Mouse (Mus musculus) hindbrain, embryonic 14.5 days (tissue): Measurements from ENCODE around the gene Fam71d. TPM values are rescaled to one million over a fixed set of nuclear protein-coding genes. Genes with fewer than 3 reads are reported as not detected.

ENCODE experiments used
- ATAC-seq: fragments of 200-750 bp; cut with Nextera tagmentation; 2 replicates; pipeline ENCODE4 v1.8.0; 2017; ENCODE audit warnings: moderate number of reproducible peaks, mild to moderate bottlenecking, moderate TSS enrichment, moderate library complexity; ENCODE audit not compliant: low FRiP score
- DNase-seq: peaks from one replicate; pipeline ENCODE4 v3.0.0-alpha.2; 2015; ENCODE audit warnings: low spot score
- H3K27ac ChIP-seq: fragments of 300-500 bp; sonication (generic); 2 replicates; pipeline ENCODE4 v1.5.1; 2014; ENCODE audit warnings: mild to moderate bottlenecking, moderate library complexity
- H3K27me3 ChIP-seq: fragments of 300-500 bp; sonication (generic); 2 replicates; pipeline ENCODE4 v1.6.1; 2014; ENCODE audit warnings: mild to moderate bottlenecking, low read length, mixed read lengths; ENCODE audit not compliant: control insufficient read depth, insufficient read depth
- H3K36me3 ChIP-seq: fragments of 300-500 bp; sonication (generic); replicated peaks from 2 replicates; pipeline ENCODE4 v1.6.1; 2014; ENCODE audit not compliant: control insufficient read depth, insufficient read depth
- H3K4me1 ChIP-seq: fragments of 300-500 bp; sonication (generic); replicated peaks from 2 replicates; pipeline ENCODE4 v1.6.1; 2014; ENCODE audit warnings: antibody characterized with exemption, low read length, mixed read lengths; ENCODE audit not compliant: control insufficient read depth, insufficient read depth
- H3K4me2 ChIP-seq: fragments of 300-500 bp; sonication (generic); replicated peaks from 2 replicates; pipeline ENCODE4 v1.6.1; 2014; ENCODE audit warnings: mild to moderate bottlenecking, moderate library complexity
- H3K4me3 ChIP-seq: fragments of 300-500 bp; sonication (generic); replicated peaks from 2 replicates; pipeline ENCODE4 v1.5.1; 2014; ENCODE audit warnings: mild to moderate bottlenecking, low read length
- H3K9ac ChIP-seq: fragments of 300-500 bp; sonication (generic); 2 replicates; pipeline ENCODE4 v1.6.1; 2014
- H3K9me3 ChIP-seq: fragments of 300-500 bp; sonication (generic); 2 replicates; pipeline ENCODE4 v1.6.1; 2016; ENCODE audit warnings: low read length; ENCODE audit not compliant: control insufficient read depth
- WGBS: fragments of 180-500 bp; shearing (Covaris S2); extraction: QIAGEN DNeasy Blood & Tissue Kit; methylation state at CpG from one replicate; pipeline ENCODE4 v1.1.7; 2014; 5-methylcytosine and 5-hydroxymethylcytosine counted together
- polyA plus RNA-seq: library from polyadenylated mRNA; unstranded; fragments of >200 nt; fragmentation: Nextera tagmentation; extraction: Ambion mirVana; gene quantifications from 2 replicates; pipeline ENCODE4 v1.2.1, GENCODE M21; 2014

Gene Fam71d
- polyA plus RNA-seq, 1 experiment from 2014 or later = 0.64 TPM

DNA sequence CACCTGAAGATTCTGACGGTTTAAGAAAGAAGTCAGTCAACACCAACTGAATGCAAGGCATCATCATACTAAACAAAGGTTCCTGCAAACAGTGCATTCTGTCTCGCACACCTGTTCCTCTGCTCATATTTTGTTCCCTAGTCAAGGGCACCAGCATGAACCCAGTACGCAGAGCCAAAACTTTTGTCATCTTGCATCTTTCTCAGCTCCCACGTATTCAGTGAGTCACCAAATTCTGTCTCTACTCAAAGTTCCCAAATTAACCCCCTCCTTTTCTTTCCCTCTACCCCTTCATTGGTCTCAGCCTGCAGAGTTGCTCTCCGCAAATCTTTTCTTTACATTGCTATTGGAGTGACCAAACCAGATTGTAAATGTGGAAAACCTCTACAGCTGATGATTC lies 2.5 kb upstream of the Fam71d start:
- H3K27ac ChIP-seq = no peak overlapping the region

DNA sequence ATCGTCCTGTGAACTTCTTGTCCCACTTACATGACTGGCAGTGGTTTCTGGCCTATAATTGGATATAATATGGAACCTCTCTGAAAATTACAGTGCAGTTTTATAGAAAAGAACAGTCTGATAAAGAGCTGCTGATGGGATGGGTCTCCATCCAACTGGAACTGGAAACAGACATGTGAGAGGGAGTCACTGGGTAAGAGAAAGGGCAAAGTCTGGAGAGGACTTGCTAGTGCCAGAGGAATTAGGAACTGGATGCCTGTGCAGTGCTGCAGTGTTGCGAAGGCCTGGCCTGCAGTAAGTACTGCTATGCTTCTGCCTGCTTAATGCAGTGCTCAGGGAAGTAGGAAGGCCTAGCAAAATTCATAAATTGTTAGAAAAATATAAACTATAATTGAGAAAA lies 1.9 kb downstream of the Fam71d start:
- no peaks in the 10 kb centered on the region for H3K36me3 ChIP-seq
- H3K4me1 ChIP-seq = no peaks in the 10 kb centered on the region
- H3K4me3 ChIP-seq = no peak overlapping the region
- no peak overlapping the region for H3K9ac ChIP-seq
- H3K27me3 ChIP-seq = no peaks in the 10 kb centered on the region
- no peak overlapping the region for H3K27ac ChIP-seq
- H3K9me3 ChIP-seq = no peaks in the 10 kb centered on the region
- no peak for ATAC-seq
- no peak for DNase-seq
- H3K4me2 ChIP-seq = no peak overlapping the region
- WGBS = 89% methylated on average over 2 of the region's 2 CpGs

More for the DNA sequence above, 2.5 kb upstream of the Fam71d start:
- Histone ChIP-seq H3K27me3 (no peaks in the 10 kb centered on the region), H3K4me1 (no peaks in the 10 kb centered on the region), H3K4me3 (no peak overlapping the region), H3K9me3 (no peaks in the 10 kb centered on the region), H3K36me3 (no peaks in the 10 kb centered on the region), H3K9ac (no peak overlapping the region), H3K4me2 (no peak overlapping the region)
- 94% methylated on average over 5 of the region's 5 CpGs for WGBS
- no peak for ATAC-seq
- no peak for DNase-seq

DNA sequence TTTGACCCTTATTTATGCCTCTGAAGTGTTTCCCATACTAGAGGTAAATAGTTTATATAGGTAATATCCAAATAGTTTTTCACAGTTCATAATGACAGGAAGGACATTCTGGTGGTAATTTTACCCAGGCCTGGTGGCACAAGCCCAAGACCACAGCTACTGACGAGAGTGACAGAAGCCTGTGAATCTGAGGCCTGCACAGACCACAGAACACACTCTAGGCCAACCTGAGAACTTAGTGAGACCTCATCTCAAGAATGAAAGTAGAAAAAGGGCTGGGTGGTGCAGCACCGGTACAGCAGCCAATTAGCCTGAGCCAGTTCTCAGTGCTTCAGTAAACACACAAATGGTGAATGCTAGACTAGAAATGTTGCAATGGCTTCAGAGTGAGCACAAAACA lies 26.4 kb downstream of the Fam71d start:
- no peaks in the 10 kb centered on the region for H3K9me3 ChIP-seq
- no peak for ATAC-seq
- no peak overlapping the region for H3K9ac ChIP-seq
- no peak for DNase-seq
- no peak overlapping the region for H3K4me2 ChIP-seq
- no peaks in the 10 kb centered on the region for H3K4me1 ChIP-seq
- H3K36me3 ChIP-seq = no peaks in the 10 kb centered on the region
- WGBS = 88% methylated on average over 2 of the region's 2 CpGs
- no peak overlapping the region for H3K4me3 ChIP-seq
- H3K27ac ChIP-seq = no peak overlapping the region
- H3K27me3 ChIP-seq = no peaks in the 10 kb centered on the region

DNA sequence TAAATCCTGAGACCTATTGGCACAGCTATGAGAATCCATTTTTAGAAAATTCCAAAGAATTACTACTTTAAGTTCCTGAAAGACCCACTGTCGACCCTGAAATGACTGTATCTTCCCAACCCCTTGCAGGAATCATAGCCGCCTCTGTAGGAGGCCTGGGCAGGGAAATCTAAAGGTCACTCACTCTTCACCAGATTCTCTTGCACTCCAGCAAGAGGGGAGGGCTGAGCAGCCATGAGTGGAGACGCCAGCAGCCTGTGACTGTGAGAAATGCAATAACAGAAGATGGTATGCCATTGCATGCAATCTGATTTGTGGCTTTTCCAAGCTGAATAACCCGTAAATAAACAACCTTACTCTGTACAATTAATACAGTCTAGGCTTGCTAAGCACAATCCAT lies 36.4 kb downstream of the Fam71d start:
- H3K27me3 ChIP-seq = no peaks in the 10 kb centered on the region
- no peak overlapping the region for H3K4me2 ChIP-seq
- no peak overlapping the region for H3K4me3 ChIP-seq
- no peak overlapping the region for H3K9ac ChIP-seq
- ATAC-seq = no peak
- H3K9me3 ChIP-seq = no peaks in the 10 kb centered on the region
- 66% methylated on average over 4 of the region's 4 CpGs for WGBS
- no peaks in the 10 kb centered on the region for H3K4me1 ChIP-seq
- H3K36me3 ChIP-seq = no peaks in the 10 kb centered on the region
- H3K27ac ChIP-seq = no peak overlapping the region
- no peak for DNase-seq

DNA sequence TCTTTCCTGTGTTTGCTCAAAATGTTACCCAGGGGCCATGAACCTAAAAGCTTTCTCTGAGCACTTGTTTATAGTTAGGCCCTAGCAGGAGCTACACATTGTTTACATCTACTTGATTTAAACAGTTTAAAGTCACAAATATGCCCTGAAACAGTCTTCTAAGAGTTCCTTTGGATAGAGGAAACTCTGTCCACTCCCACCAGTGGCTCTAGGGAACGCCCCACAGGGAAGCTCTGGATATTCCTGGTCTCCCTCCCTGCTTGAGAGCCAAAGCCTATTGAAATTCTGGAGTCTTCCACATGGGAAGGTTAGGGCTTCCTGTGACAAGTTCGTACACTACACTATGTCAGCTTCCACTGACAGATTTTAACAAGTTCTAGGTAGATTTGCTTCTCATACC lies 48.3 kb downstream of the Fam71d start:
- Histone ChIP-seq H3K27me3 (no peaks in the 10 kb centered on the region), H3K27ac (no peak overlapping the region), H3K4me2 (no peak overlapping the region), H3K9ac (no peak overlapping the region), H3K9me3 (no peaks in the 10 kb centered on the region), H3K4me1 (no peaks in the 10 kb centered on the region), H3K4me3 (no peak overlapping the region), H3K36me3 (no peaks in the 10 kb centered on the region)
- DNase-seq = no peak
- 69% methylated on average over 2 of the region's 2 CpGs for WGBS
- ATAC-seq = no peak

DNA sequence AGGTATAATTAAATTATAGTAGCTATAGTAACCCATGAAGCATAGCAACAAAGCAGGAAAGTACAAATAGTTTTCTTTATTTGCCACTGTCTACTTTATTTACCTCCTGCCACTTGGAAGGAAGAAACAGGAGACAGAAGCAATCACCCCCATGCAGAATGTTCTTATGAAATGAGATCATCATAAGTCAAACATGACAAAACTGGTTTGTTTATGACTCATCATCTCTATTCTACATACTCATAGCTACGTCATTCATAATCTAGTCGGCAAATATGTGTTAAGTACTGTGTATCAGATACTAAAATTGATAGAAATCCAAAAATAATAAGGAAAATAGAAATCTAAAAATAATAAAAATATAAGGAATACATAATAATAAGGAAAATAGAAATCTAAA lies 49.0 kb downstream of the Fam71d start:
- no peak overlapping the region for H3K9ac ChIP-seq
- no peak overlapping the region for H3K4me3 ChIP-seq
- H3K27me3 ChIP-seq = no peaks in the 10 kb centered on the region
- 93% methylated on average over 2 of the region's 2 CpGs for WGBS
- H3K4me2 ChIP-seq = no peak overlapping the region
- no peak for DNase-seq
- no peak overlapping the region for H3K27ac ChIP-seq
- H3K9me3 ChIP-seq = no peaks in the 10 kb centered on the region
- ATAC-seq = no peak
- H3K4me1 ChIP-seq = no peaks in the 10 kb centered on the region
- H3K36me3 ChIP-seq = no peaks in the 10 kb centered on the region

DNA sequence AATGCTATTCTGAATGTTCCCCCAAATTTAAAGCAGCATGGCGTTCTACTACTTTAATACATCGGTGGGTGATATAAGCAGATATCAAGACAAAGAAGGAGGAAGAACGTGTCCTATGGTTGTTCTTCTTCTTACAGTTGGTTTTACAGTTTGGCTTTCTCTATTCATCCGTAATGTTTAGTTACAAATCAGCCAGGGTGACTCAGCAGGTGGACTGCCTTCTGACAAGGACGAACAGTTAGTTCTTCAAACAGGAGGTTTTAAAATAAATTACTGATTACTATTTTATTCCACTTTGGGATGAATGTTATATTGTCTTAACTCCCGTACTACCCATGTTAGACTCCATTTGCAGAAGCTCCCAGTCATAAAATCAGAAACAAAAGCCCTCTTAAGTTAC lies 54.9 kb downstream of the Fam71d start:
- DNase-seq (no peak), ATAC-seq (no peak)
- 74% methylated on average over 6 of the region's 6 CpGs for WGBS
- no peak overlapping the region for H3K4me3 ChIP-seq
- H3K9ac ChIP-seq = no peak overlapping the region
- no peaks in the 10 kb centered on the region for H3K4me1 ChIP-seq
- no peak overlapping the region for H3K4me2 ChIP-seq
- no peak overlapping the region for H3K27ac ChIP-seq
- no peaks in the 10 kb centered on the region for H3K36me3 ChIP-seq
- H3K9me3 ChIP-seq = no peaks in the 10 kb centered on the region
- no peaks in the 10 kb centered on the region for H3K27me3 ChIP-seq

DNA sequence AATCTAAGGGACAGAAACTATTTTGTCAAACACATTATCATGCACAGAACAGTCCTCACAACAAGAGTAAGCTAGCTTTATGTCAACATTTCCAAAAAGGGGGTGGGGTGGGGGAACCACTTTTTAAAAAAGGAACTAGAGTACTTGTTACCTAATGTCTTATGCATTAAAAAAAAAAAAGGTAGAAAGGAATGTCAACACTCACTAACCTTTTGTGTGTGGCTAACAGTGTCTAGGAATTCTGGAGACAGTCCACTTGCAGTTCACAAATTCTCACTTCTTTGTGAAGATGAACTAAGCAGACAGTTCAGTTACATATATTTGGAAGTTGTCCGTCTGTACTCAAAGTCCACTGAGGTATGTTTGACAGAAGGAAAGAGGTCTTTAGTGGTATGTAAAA lies 56.1 kb downstream of the Fam71d start:
- no peaks in the 10 kb centered on the region for H3K9me3 ChIP-seq
- WGBS = 96% methylated on average over 1 of the region's 1 CpGs
- H3K9ac ChIP-seq = no peak overlapping the region
- DNase-seq = no peak
- ATAC-seq = no peak
- H3K27ac ChIP-seq = no peak overlapping the region
- no peaks in the 10 kb centered on the region for H3K36me3 ChIP-seq
- no peak overlapping the region for H3K4me3 ChIP-seq
- H3K27me3 ChIP-seq = no peaks in the 10 kb centered on the region
- no peaks in the 10 kb centered on the region for H3K4me1 ChIP-seq
- 0 out of 2 replicates have a peak overlapping the region, but pooled peaks have one; percentile 93 for H3K4me2 ChIP-seq

DNA sequence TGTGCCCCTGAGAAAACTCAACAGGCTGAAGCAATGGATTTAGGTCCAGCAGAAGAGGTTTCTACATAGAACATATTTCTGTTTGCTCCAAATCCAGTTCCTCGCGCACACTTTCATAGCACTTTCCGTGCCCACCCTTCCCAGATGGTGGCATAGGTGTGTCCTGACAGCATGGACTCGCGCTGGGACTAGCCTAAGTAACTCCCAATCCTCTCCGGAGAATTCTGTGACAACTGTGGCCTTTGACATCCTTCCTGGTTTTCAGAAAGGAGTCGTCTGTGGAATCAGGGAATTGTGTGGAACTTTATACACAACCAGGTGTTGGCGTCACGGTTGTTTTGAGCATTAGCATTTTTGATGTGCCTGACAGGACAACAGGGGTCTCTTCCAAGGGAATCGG lies 56.8 kb downstream of the Fam71d start:
- H3K27ac ChIP-seq = no peak overlapping the region

More for the DNA sequence above, 56.8 kb downstream of the Fam71d start:
- under 1% methylated on average over 10 of the region's 10 CpGs for WGBS
- Histone ChIP-seq H3K4me2 (peak overlapping the region; percentile 93), H3K4me3 (peak overlapping the region; percentile 83), H3K9me3 (no peaks in the 10 kb centered on the region), H3K36me3 (no peaks in the 10 kb centered on the region), H3K4me1 (no peaks in the 10 kb centered on the region), H3K27me3 (no peaks in the 10 kb centered on the region), H3K9ac (peak overlapping the region; percentile 68)
- peak; percentile 0; the same call in 1 of the 2 replicates for ATAC-seq
- DNase-seq = peak; percentile 26
